Mouse (Mus musculus) embryonic facial prominence, embryonic 10.5 days (tissue): ENCODE results near the gene 1700017D01Rik. TPM values are rescaled to one million over a fixed set of nuclear protein-coding genes. Genes with fewer than 3 reads are reported as not detected.

ENCODE experiments used
- polyA plus RNA-seq: library from polyadenylated mRNA; unstranded; fragments of >200 nt; fragmentation: Nextera tagmentation; extraction: Ambion mirVana; gene quantifications from 2 replicates; pipeline ENCODE4 v1.2.1, GENCODE M21; 2016

1700017D01Rik gene
- polyA plus RNA-seq, 1 experiment from 2014 or later, result not detected

Other genes with a start within 250 kb of the 1700017D01Rik start
- gene Tmem109, start 248.9 kb downstream of the 1700017D01Rik start, polyA plus RNA-seq, result 60.8 and 63.7 TPM in 2 replicates
- 38.9 and 42.0 TPM in 2 replicates for gene Prpf19, start 235.6 kb downstream of the 1700017D01Rik start, polyA plus RNA-seq
- gene Zp1, start 210.2 kb downstream of the 1700017D01Rik start, polyA plus RNA-seq, result not detected in 2 replicates
- 0.09 TPM in 1 of 2 replicates, not detected in the other for gene Ptgdr2, start 193.7 kb downstream of the 1700017D01Rik start, polyA plus RNA-seq
- 47.2 and 51.5 TPM in 2 replicates for gene Ccdc86, start 181.6 kb downstream of the 1700017D01Rik start, polyA plus RNA-seq
- not detected in 2 replicates for gene Ms4a10, start 156.2 kb downstream of the 1700017D01Rik start, polyA plus RNA-seq
- gene Ms4a15, start 137.6 kb downstream of the 1700017D01Rik start, polyA plus RNA-seq, result not detected in 2 replicates
- gene Ms4a18, start 112.8 kb downstream of the 1700017D01Rik start, polyA plus RNA-seq, result not detected in 2 replicates
- gene Ms4a8a, start 49.8 kb downstream of the 1700017D01Rik start, polyA plus RNA-seq, result not detected in 2 replicates
- gene 1700025F22Rik, start 34.4 kb upstream of the 1700017D01Rik start, polyA plus RNA-seq, result not detected in 2 replicates
- not detected in 2 replicates for gene Ms4a13, start 65.9 kb upstream of the 1700017D01Rik start, polyA plus RNA-seq
- gene Ms4a12, start 101.6 kb upstream of the 1700017D01Rik start, polyA plus RNA-seq, result not detected in 2 replicates
- gene Ms4a1, start 135.4 kb upstream of the 1700017D01Rik start, polyA plus RNA-seq, result not detected in 2 replicates
- not detected in 2 replicates for gene Ms4a5, start 153.0 kb upstream of the 1700017D01Rik start, polyA plus RNA-seq
- gene Ms4a14, start 183.6 kb upstream of the 1700017D01Rik start, polyA plus RNA-seq, result not detected in 2 replicates
- gene Ms4a7, start 205.3 kb upstream of the 1700017D01Rik start, polyA plus RNA-seq, result 0.55 TPM in 1 of 2 replicates, not detected in the other
- gene Ms4a4a, start 244.6 kb upstream of the 1700017D01Rik start, polyA plus RNA-seq, result 0.93 and 1.9 TPM in 2 replicates